In the genomic region with DNA sequence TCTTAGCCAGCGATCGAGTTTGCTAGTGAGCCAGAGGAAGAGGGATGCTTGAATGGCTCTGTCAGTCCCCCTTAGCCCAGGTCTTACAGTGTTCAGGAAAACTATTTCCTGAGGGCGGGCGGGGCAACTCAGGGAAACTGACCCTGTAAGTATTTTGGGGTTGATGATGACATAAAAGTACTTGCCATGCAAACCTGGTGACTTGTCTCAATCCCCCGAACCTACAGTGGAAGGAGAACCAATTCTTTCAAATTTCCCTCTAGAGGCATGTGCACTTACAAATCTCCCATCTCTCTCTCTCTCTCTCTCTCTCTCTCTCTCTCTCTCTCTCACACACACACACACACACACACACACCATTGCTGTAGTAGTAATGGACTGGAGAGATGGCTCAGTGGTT, we compare ENCODE assay signal across 24 mouse cellular contexts. TPM values are rescaled to one million over a fixed set of nuclear protein-coding genes. Genes with fewer than 3 reads are reported as not detected.
DNase-seq lines count a peak whose midpoint lies in the region; ATAC-seq and TF ChIP-seq lines count a peak whose summit lies in the region.
"Had no signal": no experiment of that assay in that cellular context is flagged by ENCODE, and none has a peak within 500 bp of the region (broad histone marks: within the 10 kb centered on the region; RNA-seq: fewer than 3 reads in every experiment).

No protein-coding gene starts in this region.

- peaks cover 33% of the 10 kb centered on the region for H3K79me2 ChIP-seq in CH12.LX (replicated peaks; ENCODE audit: control insufficient read depth, extremely low read depth, insufficient read depth, poor library complexity, severe bottlenecking)

- TF ChIP-seq RAD21 in CH12.LX (IDR thresholded peaks at IDR 0.05; ENCODE audit: low read depth, low read length), result no peak; the same call in 1 of the 2 replicates

- TF ChIP-seq CTCF in CH12.LX (conservative IDR thresholded peaks at IDR 0.05 in 1 of 2, IDR thresholded peaks at IDR 0.05 in 1 of 2; ENCODE audit: low read depth in 2 of 2, low read length in 2 of 2), result no peak
- TF ChIP-seq CTCF in thymus, adult 2 months (IDR thresholded peaks at IDR 0.05; ENCODE audit: borderline replicate concordance, control insufficient read depth, extremely low read depth, insufficient read depth, low read length, poor library complexity), result no peak

- in situ Hi-C loops in CH12.LX (cut with MboI; ENCODE audit: low pct_ligation_motif_present, low pct_unique_long_range_greater_than_20kb, low sequenced_read_pairs), result loop anchor here (25.0 kb wide), 1 partner anchor 392 kb away; no protein-coding TSS in a partner anchor

- DNase-seq in CH12.LX (ENCODE audit: extremely low read depth), result peak; percentile 76
- DNase-seq in ES-CJ7 (ENCODE audit: low read depth, low spot score), result peak; percentile 28
- peak; percentile 17 for DNase-seq in Muller cell, postnatal 12 days (ENCODE audit: inconsistent ontology term)
- DNase-seq in heart, postnatal 10 days, result no peak
- no peak for DNase-seq in forebrain, embryonic 14.5 days (ENCODE audit: low spot score)
- DNase-seq in thymus, adult 2 months, result no peak
- DNase-seq: adrenal gland, adult 2 months; adrenal gland, adult 8-10 months; adrenal gland, postnatal 10 days; adrenal gland, postnatal 14 days; adrenal gland, postnatal 25 days; adrenal gland, postnatal 36 days; B cell, adult 2 months; cerebellum, adult 11 months; cerebellum, adult 11-12 months; cerebellum, adult 18-20 months; cerebellum, adult 2 months; cerebellum, adult 8-10 months; cerebellum, adult 9-10 months had no signal

- H3K4me3 ChIP-seq in CH12.LX (replicated peaks in 1 of 3; ENCODE audit: low read depth in 2 of 3, low read length in 2 of 3, poor library complexity in 1 of 3), result no peak overlapping the region
- no peak overlapping the region for H3K4me3 ChIP-seq in forebrain, embryonic 14.5 days (ENCODE audit: low read depth, low read length)
- H3K4me3 ChIP-seq in thymus, adult 2 months (ENCODE audit: control insufficient read depth, insufficient read depth, low read length), result no peak overlapping the region

- H3K27ac ChIP-seq in CH12.LX (ENCODE audit: insufficient read depth, low read depth), result peak overlapping the region; percentile 97
- H3K27ac ChIP-seq in forebrain, embryonic 14.5 days (ENCODE audit: low read depth, low read length), result no peak overlapping the region
- no peak overlapping the region for H3K27ac ChIP-seq in thymus, adult 2 months (ENCODE audit: control insufficient read depth, insufficient read depth, low read length)

- H3K9ac ChIP-seq in CH12.LX (ENCODE audit: insufficient read depth, low read depth), result peak overlapping the region; percentile 67; the same call in 1 of the 2 replicates
- H3K9ac ChIP-seq in forebrain, embryonic 14.5 days (ENCODE audit: low read length), result no peak overlapping the region

- H3K4me2 ChIP-seq in CH12.LX (ENCODE audit: insufficient read depth, low read depth, poor library complexity, severe bottlenecking), result peak overlapping the region; percentile 56
- H3K4me2 ChIP-seq in forebrain, embryonic 14.5 days (ENCODE audit: low read length), result no peak overlapping the region

- ATAC-seq in forebrain, embryonic 14.5 days, result no peak
- ATAC-seq: activated CD4-positive, CD25-positive, alpha-beta regulatory T cell, adult 4 months; CD4-positive, CD25-positive, alpha-beta regulatory T cell, adult 4 months; Patski had no signal

- peaks cover 5% of the 10 kb centered on the region for H3K9me3 ChIP-seq in CH12.LX (replicated peaks; ENCODE audit: low read length)
- H3K9me3 ChIP-seq in forebrain, embryonic 14.5 days (replicated peaks; ENCODE audit: control insufficient read depth, low read length), result no peaks in the 10 kb centered on the region
- H3K9me3 ChIP-seq: G1E had no signal

- dilution Hi-C loops in CH12.LX (cut with MboI; ENCODE audit: extremely low pct_ligation_motif_present, extremely low pct_unique_long_range_greater_than_20kb, low sequenced_read_pairs), result no loop called here

- H3K4me1 ChIP-seq in CH12.LX (ENCODE audit: control insufficient read depth in 1 of 2, insufficient read depth in 2 of 2), result peaks cover 15 to 56% of the 10 kb centered on the region in 2 experiments
- peaks cover 21% of the 10 kb centered on the region for H3K4me1 ChIP-seq in forebrain, embryonic 14.5 days (ENCODE audit: control insufficient read depth, insufficient read depth, low read length)
- no peaks in the 10 kb centered on the region; the same call in 1 of the 2 replicates for H3K4me1 ChIP-seq in thymus, adult 2 months (replicated peaks; ENCODE audit: control insufficient read depth, insufficient read depth, low read length)

- WGBS in forebrain, embryonic 14.5 days, result 89% methylated on average over 5 of the region's 5 CpGs
- 86% methylated on average over 5 of the region's 5 CpGs for whole genome bisulfite sequencing in thymus, adult 2 months

- intact Hi-C loops in heart, postnatal 10 days (cut with DNase I), result no loop called here

- H3K36me3 ChIP-seq in CH12.LX (replicated peaks in 1 of 2; ENCODE audit: control insufficient read depth in 1 of 2, insufficient read depth in 1 of 2, low read length in 1 of 2), result peaks cover 23 to 28% of the 10 kb centered on the region in 2 experiments
- H3K36me3 ChIP-seq in forebrain, embryonic 14.5 days (ENCODE audit: control insufficient read depth, insufficient read depth, low read length), result peaks cover 17% of the 10 kb centered on the region
- H3K36me3 ChIP-seq in thymus, adult 2 months (ENCODE audit: control insufficient read depth, insufficient read depth, low read length), result no peaks in the 10 kb centered on the region
- H3K36me3 ChIP-seq: G1E had no signal

- H3K27me3 ChIP-seq in CH12.LX (replicated peaks), result peaks cover 2% of the 10 kb centered on the region
- H3K27me3 ChIP-seq in forebrain, embryonic 14.5 days (replicated peaks; ENCODE audit: control insufficient read depth, insufficient read depth, low read length), result no peaks in the 10 kb centered on the region
- peaks cover 3% of the 10 kb centered on the region; the same call in 1 of the 2 replicates for H3K27me3 ChIP-seq in thymus, adult 2 months (ENCODE audit: control insufficient read depth, insufficient read depth, low read length)
- H3K27me3 ChIP-seq: Patski had no signal

- no peak; the same call in 1 of the 2 replicates for TF ChIP-seq POLR2A in CH12.LX (IDR thresholded peaks at IDR 0.05; ENCODE audit: low read depth, low read length)
- no peak for TF ChIP-seq POLR2A in thymus, adult 2 months (IDR thresholded peaks at IDR 0.05; ENCODE audit: control insufficient read depth, extremely low read depth, insufficient read depth, low read length, poor library complexity)

- TF ChIP-seq EP300 in CH12.LX (IDR thresholded peaks at IDR 0.05; ENCODE audit: low read length), result peak; percentile 53; the same call in 1 of the 2 replicates

TF ChIP-seq in CH12.LX, 34 proteins besides CTCF, POLR2A, EP300 and RAD21 (continues in another document):
- TF ChIP-seq ETS1 (conservative IDR thresholded peaks at IDR 0.05; ENCODE audit: low read depth, low read length) (peak; percentile 79), IRF4 (IDR thresholded peaks at IDR 0.05; ENCODE audit: low read depth, low read length) (peak; percentile 62), JUND (conservative IDR thresholded peaks at IDR 0.05; ENCODE audit: low read depth, low read length) (peak; percentile 63), MAFK (IDR thresholded peaks at IDR 0.05; ENCODE audit: insufficient replicate concordance, low read length) (no peak), ZNF384 (IDR thresholded peaks at IDR 0.05; ENCODE audit: low read depth, low read length) (no peak), RCOR1 (conservative IDR thresholded peaks at IDR 0.05; ENCODE audit: low read depth, low read length) (no peak), UBTF (IDR thresholded peaks at IDR 0.05; ENCODE audit: low read depth, low read length) (no peak), MAX (IDR thresholded peaks at IDR 0.05; ENCODE audit: low read length) (peak; percentile 68; the same call in 1 of the 2 replicates), TCF12 (IDR thresholded peaks at IDR 0.05; ENCODE audit: low read depth, low read length) (0 out of 2 replicates have a peak, but pooled peaks have one; percentile 27), USF1 (IDR thresholded peaks at IDR 0.05; ENCODE audit: low read depth, low read length) (no peak), USF2 (conservative IDR thresholded peaks at IDR 0.05; ENCODE audit: low read depth, low read length) (no peak), MYC (IDR thresholded peaks at IDR 0.05; ENCODE audit: low read depth, low read length) (no peak; the same call in 1 of the 2 replicates), POLR2AphosphoS2 (IDR thresholded peaks at IDR 0.05; ENCODE audit: low read depth, low read length) (no peak), CHD2 (IDR thresholded peaks at IDR 0.05; ENCODE audit: low read length) (no peak), GABPA (IDR thresholded peaks at IDR 0.05; ENCODE audit: insufficient replicate concordance, low read depth, low read length) (no peak), SMC3 (IDR thresholded peaks at IDR 0.05; ENCODE audit: low read depth, low read length) (no peak), E2F4 (IDR thresholded peaks at IDR 0.05; ENCODE audit: insufficient replicate concordance, low read depth, low read length) (no peak), MXI1 (IDR thresholded peaks at IDR 0.05; ENCODE audit: low read depth, low read length) (peak; percentile 63), MAZ (IDR thresholded peaks at IDR 0.05; ENCODE audit: low read depth, low read length) (peak; percentile 92), CHD1 (IDR thresholded peaks at IDR 0.05; ENCODE audit: low read depth, low read length) (no peak), PAX5 (IDR thresholded peaks at IDR 0.05; ENCODE audit: low read length) (no peak), KAT2A (IDR thresholded peaks at IDR 0.05; ENCODE audit: insufficient replicate concordance, low read length) (no peak), ELF1 (IDR thresholded peaks at IDR 0.05; ENCODE audit: low read depth, low read length) (0 out of 2 replicates have a peak, but pooled peaks have one; percentile 4), HCFC1 (IDR thresholded peaks at IDR 0.05; ENCODE audit: low read depth, low read length) (no peak)

RNA-seq across cellular contexts. Expression of gene Igfbp2, which starts 4.5 kb away (rescaled TPM):
- total RNA-seq in CH12.LX (2012; rRNA removed), result 386 and 662 TPM in 2 replicates
- total RNA-seq in CH12.LX (2014; rRNA removed), result 264 and 294 TPM in 2 replicates
- 350 and 355 TPM in 2 replicates for polyA plus RNA-seq in CH12.LX (2012; ENCODE audit: insufficient read length, low read depth)
- total RNA-seq in heart, postnatal 10 days (2021), result 1 to 10 TPM in 1 of 2 experiments, under 1 TPM in 1; 0.86 to 2.1 TPM
- 384 and 410 TPM in 2 replicates for polyA plus RNA-seq in forebrain, embryonic 14.5 days (2014; fragmentation: Nextera tagmentation; extraction: Ambion mirVana)
- polyA plus RNA-seq in thymus, adult 2 months (2012; rRNA removed), result 13.3 and 16.4 TPM in 2 replicates
- total RNA-seq: MEL had no signal
- polyA plus RNA-seq: activated CD4-positive, CD25-positive, alpha-beta regulatory T cell, adult 4 months; CD4-positive, CD25-positive, alpha-beta regulatory T cell, adult 4 months; G1E had no signal

RNA-seq across cellular contexts. Expression of gene Igfbp5, which starts 45.8 kb away (rescaled TPM):
- total RNA-seq in CH12.LX (2012; rRNA removed) (0.04 and 0.08 TPM in 2 replicates), CH12.LX (2014; rRNA removed) (not detected in 2 replicates)
- polyA plus RNA-seq in CH12.LX (2012; ENCODE audit: insufficient read length, low read depth), result 0.09 and 0.14 TPM in 2 replicates
- total RNA-seq in heart, postnatal 10 days (2021), result 100 to 1,000 TPM; 152 to 192 TPM
- 17.9 and 19.7 TPM in 2 replicates for polyA plus RNA-seq in forebrain, embryonic 14.5 days (2014; fragmentation: Nextera tagmentation; extraction: Ambion mirVana)
- polyA plus RNA-seq in thymus, adult 2 months (2012; rRNA removed), result 27.0 and 58.3 TPM in 2 replicates
- total RNA-seq: MEL had no signal
- polyA plus RNA-seq: activated CD4-positive, CD25-positive, alpha-beta regulatory T cell, adult 4 months; CD4-positive, CD25-positive, alpha-beta regulatory T cell, adult 4 months had no signal

Comparison
In these comparisons a context has a peak if more than half of its experiments do, and no peak if none do; other contexts are left out.
1. DNase-seq: peak in CH12.LX (single experiment), ES-CJ7 (single experiment) and Muller cell, postnatal 12 days (single experiment); none in heart, postnatal 10 days (0 of 2), forebrain, embryonic 14.5 days (single experiment) and thymus, adult 2 months (single experiment).
2. RNA of gene Igfbp2, which starts 4.5 kb away (polyA plus RNA-seq): 384 to 410 TPM in forebrain, embryonic 14.5 days and 350 to 355 TPM in CH12.LX; 13.3 to 16.4 TPM in thymus, adult 2 months; every median in the first group is over 10 times any median in the second.
3. RNA of gene Igfbp5, which starts 45.8 kb away (polyA plus RNA-seq): 27.0 to 58.3 TPM in thymus, adult 2 months and 17.9 to 19.7 TPM in forebrain, embryonic 14.5 days; 0.09 to 0.14 TPM in CH12.LX; every median in the first group is over 10 times any median in the second.